Mouse (Mus musculus) embryonic facial prominence, embryonic 13.5 days (tissue): ENCODE measurements around the gene Nipal4. TPM values are rescaled to one million over a fixed set of nuclear protein-coding genes. Genes with fewer than 3 reads are reported as not detected.

ENCODE experiments used
- ATAC-seq: fragments of 200-750 bp; cut with Nextera tagmentation; 2 replicates; pipeline ENCODE4 v1.8.0; 2017; ENCODE audit warnings: low read depth; ENCODE audit not compliant: insufficient number of reproducible peaks, insufficient read depth, low FRiP score, low TSS enrichment
- H3K27ac ChIP-seq: fragments of 300-500 bp; sonication (generic); 2 replicates; pipeline ENCODE4 v1.5.1; 2015; ENCODE audit warnings: moderate library complexity, mild to moderate bottlenecking, inconsistent platforms
- H3K27me3 ChIP-seq: fragments of 300-500 bp; sonication (generic); 2 replicates; pipeline ENCODE4 v1.6.1; 2015; ENCODE audit warnings: mild to moderate bottlenecking, inconsistent platforms
- H3K36me3 ChIP-seq: fragments of 300-500 bp; sonication (generic); 2 replicates; pipeline ENCODE4 v1.6.1; 2015; ENCODE audit warnings: mild to moderate bottlenecking, inconsistent platforms
- H3K4me1 ChIP-seq: fragments of 300-500 bp; sonication (generic); 2 replicates; pipeline ENCODE4 v1.6.1; 2015; ENCODE audit warnings: inconsistent platforms
- H3K4me2 ChIP-seq: fragments of 300-500 bp; sonication (generic); 2 replicates; pipeline ENCODE4 v1.6.1; 2015; ENCODE audit warnings: moderate library complexity, mild to moderate bottlenecking, inconsistent platforms
- H3K4me3 ChIP-seq: fragments of 300-500 bp; sonication (generic); 2 replicates; pipeline ENCODE4 v1.5.1; 2015; ENCODE audit warnings: mild to moderate bottlenecking, inconsistent platforms
- H3K9ac ChIP-seq: fragments of 300-500 bp; sonication (generic); 2 replicates; pipeline ENCODE4 v1.6.1; 2015; ENCODE audit warnings: mild to moderate bottlenecking, inconsistent platforms
- H3K9me3 ChIP-seq: fragments of 300-500 bp; sonication (generic); 2 replicates; pipeline ENCODE4 v1.6.1; 2016; ENCODE audit warnings: inconsistent platforms
- WGBS: fragments of 180-500 bp; shearing (Covaris S2); methylation state at CpG from one replicate; pipeline ENCODE4 v1.1.7; 2015; ENCODE audit warnings: mixed read lengths; 5-methylcytosine and 5-hydroxymethylcytosine counted together
- polyA plus RNA-seq: library from polyadenylated mRNA; unstranded; fragments of >200 nt; fragmentation: Nextera tagmentation; extraction: Ambion mirVana; gene quantifications from 2 replicates; pipeline ENCODE4 v1.2.1, GENCODE M21; 2015

Nipal4 gene
- polyA plus RNA-seq, result 1.4 and 2.0 TPM in 2 replicates

DNA sequence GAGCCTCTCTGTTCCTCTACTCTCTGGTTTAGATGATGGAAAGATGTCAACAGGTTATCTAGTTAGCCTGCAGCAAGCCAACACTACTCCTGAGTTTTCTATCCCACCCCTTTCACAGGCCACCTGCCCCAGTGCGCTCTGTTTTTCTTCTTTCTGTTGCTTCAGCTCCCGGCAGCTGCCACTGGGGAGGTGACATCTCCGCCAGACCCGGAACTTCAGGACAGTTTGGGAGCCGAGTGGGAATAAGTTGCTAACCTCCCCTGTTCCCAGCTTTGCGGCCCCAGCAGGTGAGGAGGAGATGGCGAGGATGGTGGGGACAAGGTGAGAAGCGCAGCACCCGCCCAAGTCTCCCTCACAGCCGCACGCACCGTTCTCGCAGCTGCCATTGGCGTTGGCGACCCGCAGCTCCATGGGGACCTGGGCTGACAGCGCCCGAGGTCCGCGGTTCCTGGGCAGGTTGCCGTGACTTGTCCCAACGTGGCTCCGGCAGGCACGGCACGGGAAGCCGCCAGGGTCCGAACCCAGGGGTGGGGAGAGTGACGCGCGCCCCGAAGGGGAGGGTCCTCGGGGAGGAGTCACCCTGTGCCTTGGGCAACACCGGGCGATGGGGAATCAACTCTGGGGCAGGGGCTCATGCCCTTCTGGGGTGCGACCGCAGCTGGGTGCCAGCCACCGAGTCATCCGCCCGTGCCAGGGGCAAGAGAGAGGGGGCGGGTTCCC lies at the start of gene Nipal4:
Gene Nipal4 (minus strand): TSS at position 643 of the 720 bp plus-strand sequence.
- peak within 1 kb of the TSS; percentile 99 for H3K4me2 ChIP-seq
- H3K36me3 ChIP-seq, result no peaks in the 10 kb centered on the region
- H3K9me3 ChIP-seq, result no peaks in the 10 kb centered on the region
- H3K27ac ChIP-seq, result no peak within 1 kb of the TSS
- peaks cover 9% of the 10 kb centered on the region; the same call in 1 of the 2 replicates for H3K4me1 ChIP-seq
- ATAC-seq, result no peak; the same call in 1 of the 2 replicates
- H3K9ac ChIP-seq, result peak within 1 kb of the TSS; percentile 71
- peaks cover 22% of the 10 kb centered on the region for H3K27me3 ChIP-seq
- WGBS, result 1% methylated on average over 40 of the region's 40 CpGs
- peak within 1 kb of the TSS; percentile 59 for H3K4me3 ChIP-seq

DNA sequence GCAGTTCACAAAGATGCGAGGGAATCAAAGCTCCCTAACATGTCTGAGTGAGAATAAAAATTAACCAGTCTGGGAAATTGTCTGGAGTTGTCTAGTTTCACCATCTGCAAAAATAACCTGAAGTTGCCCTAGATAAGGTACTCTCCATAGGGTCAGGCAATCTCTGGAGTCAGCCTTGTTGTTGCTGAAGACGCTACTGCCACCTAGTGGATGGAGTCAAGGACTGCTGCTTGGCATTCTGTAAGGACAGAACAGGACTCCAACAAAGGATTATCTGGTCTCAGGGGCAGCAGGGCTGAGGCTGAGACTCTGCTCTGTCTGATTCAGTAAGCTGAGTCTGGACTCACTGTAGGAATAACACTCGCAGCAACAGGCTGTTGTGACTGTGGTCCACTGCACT lies 49.0 kb upstream of the Nipal4 start:
- Histone ChIP-seq H3K36me3 (no peaks in the 10 kb centered on the region), H3K27me3 (no peaks in the 10 kb centered on the region), H3K9me3 (no peaks in the 10 kb centered on the region), H3K4me1 (peaks cover 29% of the 10 kb centered on the region), H3K4me2 (no peak overlapping the region), H3K4me3 (no peak overlapping the region), H3K9ac (no peak overlapping the region), H3K27ac (no peak overlapping the region)
- WGBS, result 18% methylated on average over 3 of the region's 3 CpGs
- no peak for ATAC-seq

DNA sequence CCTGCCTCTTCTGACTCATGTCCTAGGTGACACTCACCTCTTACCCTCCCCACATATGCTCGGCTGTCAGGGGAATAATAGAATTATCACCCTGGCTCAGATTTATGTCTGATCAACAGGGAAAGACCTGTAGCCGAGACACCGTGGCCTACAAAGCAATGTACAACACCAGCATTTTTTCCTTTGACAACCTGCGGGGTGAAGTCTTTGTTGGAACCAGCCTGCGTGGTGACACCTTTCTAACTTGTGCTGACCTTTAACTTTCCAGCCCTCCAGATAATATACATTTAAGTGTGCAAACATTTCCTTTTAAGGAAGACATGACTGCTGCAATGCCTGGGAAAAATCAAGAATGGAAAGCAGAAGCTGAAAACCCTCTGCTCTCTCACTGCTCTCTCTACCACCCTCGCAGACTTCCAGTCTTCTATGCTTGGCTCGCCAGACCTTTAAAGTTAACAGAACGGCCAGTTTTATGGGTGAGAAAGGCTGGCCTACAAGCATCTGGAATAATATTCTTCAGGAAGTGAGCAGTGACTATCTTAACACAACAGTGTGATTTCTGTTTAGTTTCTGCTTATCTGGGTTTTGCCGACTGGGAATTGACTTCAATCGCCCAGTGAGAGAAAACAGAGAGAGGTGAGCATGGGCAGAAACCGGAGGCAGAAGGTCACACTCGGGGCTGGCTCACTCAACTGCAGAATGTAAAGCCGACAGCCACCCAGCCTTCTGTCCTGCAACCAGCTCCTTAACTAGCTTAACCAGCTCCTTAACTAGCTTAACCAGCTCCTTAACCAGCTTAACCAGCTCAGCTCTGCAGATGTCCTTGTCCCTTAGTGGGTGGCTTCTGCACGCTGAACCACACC lies 48.3 kb upstream of the Nipal4 start:
- H3K4me2 ChIP-seq, result no peak overlapping the region
- no peak for ATAC-seq
- no peaks in the 10 kb centered on the region for H3K36me3 ChIP-seq
- H3K4me1 ChIP-seq, result peaks cover 29% of the 10 kb centered on the region
- no peaks in the 10 kb centered on the region for H3K9me3 ChIP-seq
- no peak overlapping the region for H3K4me3 ChIP-seq
- H3K27me3 ChIP-seq, result no peaks in the 10 kb centered on the region
- peak overlapping the region; percentile 51; the same call in 1 of the 2 replicates for H3K9ac ChIP-seq
- WGBS, result 55% methylated on average over 14 of the region's 14 CpGs
- peak overlapping the region; percentile 90 for H3K27ac ChIP-seq

DNA sequence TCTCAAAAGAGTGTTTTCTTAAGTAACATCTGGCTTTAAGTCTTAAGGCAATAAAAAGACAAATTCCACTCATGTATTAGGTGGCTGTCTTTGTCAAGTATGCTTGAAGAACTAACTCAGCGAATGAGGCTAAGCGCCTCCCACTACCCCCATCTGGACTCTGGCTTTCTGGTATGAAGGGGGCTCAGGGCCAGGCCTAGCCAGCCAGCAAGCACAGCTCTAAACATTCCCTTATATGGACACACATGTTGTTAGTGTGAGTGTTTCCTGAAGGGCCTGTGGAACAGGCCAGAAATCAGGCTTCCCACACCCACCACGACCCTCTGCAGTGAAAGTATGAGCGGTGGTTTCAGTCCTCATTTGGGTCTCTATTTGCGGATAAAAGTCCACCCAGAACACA lies 47.5 kb upstream of the Nipal4 start:
- H3K4me2 ChIP-seq, result no peak overlapping the region
- H3K9ac ChIP-seq, result peak overlapping the region; percentile 51; the same call in 1 of the 2 replicates
- no peaks in the 10 kb centered on the region for H3K27me3 ChIP-seq
- WGBS, result 38% methylated on average over 5 of the region's 5 CpGs
- peak overlapping the region; percentile 90 for H3K27ac ChIP-seq
- H3K4me1 ChIP-seq, result peaks cover 29% of the 10 kb centered on the region
- no peaks in the 10 kb centered on the region for H3K36me3 ChIP-seq
- H3K4me3 ChIP-seq, result no peak overlapping the region
- H3K9me3 ChIP-seq, result no peaks in the 10 kb centered on the region
- 0 out of 2 replicates have a peak, but pooled peaks have one; percentile 50 for ATAC-seq

DNA sequence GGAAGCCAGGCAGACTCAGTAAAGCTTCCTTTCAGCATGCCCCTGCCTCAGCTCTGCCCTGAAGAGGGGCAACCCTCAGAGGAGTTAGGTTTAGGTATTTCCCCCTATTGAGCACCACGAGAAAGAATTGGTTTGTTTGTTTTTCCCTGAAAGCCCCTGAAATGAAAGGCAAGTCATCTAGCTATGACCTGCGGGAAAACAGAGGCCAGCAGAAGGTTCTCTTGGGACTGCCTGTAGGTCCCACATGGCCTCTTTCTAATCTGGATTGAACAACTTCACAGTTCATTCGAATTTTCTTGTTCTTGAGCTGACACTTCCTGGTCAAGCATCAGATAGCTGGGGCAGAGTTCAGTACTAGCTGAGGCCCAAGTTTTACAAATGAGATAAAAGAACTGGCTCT lies 45.5 kb upstream of the Nipal4 start:
- ATAC-seq, result no peak
- Histone ChIP-seq H3K4me2 (no peak overlapping the region), H3K9me3 (no peaks in the 10 kb centered on the region), H3K27me3 (no peaks in the 10 kb centered on the region), H3K9ac (no peak overlapping the region), H3K27ac (no peak overlapping the region), H3K36me3 (no peaks in the 10 kb centered on the region), H3K4me3 (no peak overlapping the region), H3K4me1 (peaks cover 29% of the 10 kb centered on the region)
- WGBS, result 29% methylated on average over 3 of the region's 3 CpGs

DNA sequence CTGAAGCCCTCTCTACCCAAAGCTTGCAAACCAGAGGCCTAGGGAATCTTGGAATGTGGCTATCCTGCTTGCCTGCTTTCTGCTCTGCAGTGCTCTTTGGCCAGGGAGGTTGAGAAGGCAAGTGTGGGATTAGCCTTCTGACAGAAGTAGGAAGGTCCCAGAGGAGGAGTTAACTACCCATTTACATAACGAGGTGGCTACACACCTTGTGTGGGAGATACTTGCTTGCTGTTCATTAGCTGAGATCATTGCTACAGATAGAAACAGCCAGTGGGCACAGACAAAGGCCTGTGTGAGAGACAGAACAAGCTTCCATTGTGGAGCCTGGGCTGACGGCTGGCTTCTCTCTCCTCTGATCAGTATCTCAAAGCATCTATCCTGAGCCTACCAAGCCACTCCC lies 43.6 kb upstream of the Nipal4 start:
- Histone ChIP-seq H3K4me1 (peaks cover 28% of the 10 kb centered on the region), H3K9ac (no peak overlapping the region), H3K4me2 (no peak overlapping the region), H3K36me3 (no peaks in the 10 kb centered on the region), H3K9me3 (no peaks in the 10 kb centered on the region), H3K27ac (no peak overlapping the region), H3K4me3 (no peak overlapping the region), H3K27me3 (no peaks in the 10 kb centered on the region)
- WGBS, result 47% methylated on average over 2 of the region's 2 CpGs
- no peak for ATAC-seq

DNA sequence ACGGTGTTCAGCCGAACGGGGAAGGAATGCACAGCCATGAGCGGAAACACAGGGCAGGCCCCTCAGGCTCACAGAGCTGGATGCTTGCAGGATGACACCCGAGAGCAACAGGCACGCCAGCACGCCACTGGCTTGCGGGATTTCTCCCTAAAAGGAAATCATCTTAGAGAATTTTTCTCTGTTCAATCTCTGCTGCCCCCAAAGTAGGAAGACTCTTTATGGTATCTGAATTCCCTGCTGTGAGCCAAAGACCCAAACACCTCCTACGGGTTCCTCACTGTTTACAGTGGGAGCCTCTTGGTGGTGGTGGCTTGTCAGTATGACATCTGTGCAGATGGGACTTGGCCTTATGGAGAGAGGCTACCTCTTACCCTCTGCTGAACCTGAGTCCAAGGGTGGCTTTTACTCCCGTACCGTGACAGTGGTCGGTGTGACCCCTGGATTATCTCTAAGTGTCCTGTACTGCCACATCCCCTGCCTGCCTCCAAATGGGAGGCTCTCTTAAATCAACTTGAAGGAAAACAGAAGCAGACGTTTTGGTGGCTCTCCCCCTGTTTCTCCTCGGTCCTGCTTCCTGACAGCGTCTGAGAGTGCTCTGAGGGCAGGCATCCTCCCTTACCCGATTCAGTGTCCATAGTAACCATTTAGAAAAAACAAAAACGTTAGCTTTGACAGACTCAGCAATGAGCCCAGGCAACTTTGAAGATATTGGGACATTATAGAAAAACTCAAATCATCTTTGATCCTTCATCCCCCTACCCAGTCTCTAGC lies 39.5 kb upstream of the Nipal4 start:
- ATAC-seq, result no peak
- Histone ChIP-seq H3K4me1 (peaks cover 21% of the 10 kb centered on the region), H3K4me3 (no peak overlapping the region), H3K4me2 (no peak overlapping the region), H3K27me3 (no peaks in the 10 kb centered on the region), H3K27ac (no peak overlapping the region), H3K36me3 (no peaks in the 10 kb centered on the region), H3K9ac (no peak overlapping the region), H3K9me3 (no peaks in the 10 kb centered on the region)
- 52% methylated on average over 17 of the region's 17 CpGs for WGBS

DNA sequence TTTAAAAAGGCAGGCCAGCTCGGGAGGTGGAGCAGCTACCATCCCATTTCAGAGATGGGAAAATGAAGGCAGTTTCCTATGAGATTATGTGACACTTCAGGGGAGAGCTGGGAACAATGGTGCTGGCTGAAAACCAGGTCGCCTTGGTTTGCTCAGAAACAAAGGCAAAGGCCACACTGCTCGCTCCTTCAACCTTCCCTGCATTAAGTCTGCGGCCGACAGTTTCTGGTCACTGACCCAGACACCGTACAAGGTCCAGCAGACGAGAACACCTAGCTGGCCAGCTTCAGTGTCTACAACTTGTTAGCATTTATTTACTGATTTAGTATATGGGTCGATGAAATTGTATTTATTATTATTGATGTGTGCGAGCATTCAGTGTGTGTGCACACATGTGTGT lies 38.5 kb upstream of the Nipal4 start:
- no peaks in the 10 kb centered on the region for H3K36me3 ChIP-seq
- H3K4me2 ChIP-seq, result no peak overlapping the region
- peaks cover 21% of the 10 kb centered on the region for H3K4me1 ChIP-seq
- no peaks in the 10 kb centered on the region for H3K9me3 ChIP-seq
- no peak for ATAC-seq
- H3K4me3 ChIP-seq, result no peak overlapping the region
- no peaks in the 10 kb centered on the region for H3K27me3 ChIP-seq
- no peak overlapping the region for H3K27ac ChIP-seq
- H3K9ac ChIP-seq, result no peak overlapping the region
- 88% methylated on average over 9 of the region's 9 CpGs for WGBS

DNA sequence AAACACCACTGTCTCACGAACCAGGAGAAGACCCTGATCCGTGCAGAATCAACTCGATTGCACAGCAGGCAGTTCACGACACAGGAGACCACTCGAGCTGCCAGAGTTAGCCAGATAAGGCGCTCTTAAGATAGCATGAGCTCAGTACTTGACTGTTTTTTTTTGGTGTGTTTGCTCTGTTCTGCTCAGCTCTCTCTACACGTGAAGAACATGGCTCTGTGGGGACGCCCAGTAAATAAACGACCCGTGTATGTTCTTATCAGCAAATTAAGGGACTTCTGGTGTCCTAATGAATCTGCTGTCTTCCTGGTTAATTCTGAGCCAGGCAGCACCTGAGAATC lies 36.2 kb upstream of the Nipal4 start:
- Histone ChIP-seq H3K9ac (no peak overlapping the region), H3K27me3 (no peaks in the 10 kb centered on the region; the same call in 1 of the 2 replicates), H3K4me1 (peaks cover 21% of the 10 kb centered on the region), H3K4me2 (no peak overlapping the region), H3K27ac (no peak overlapping the region), H3K9me3 (no peaks in the 10 kb centered on the region), H3K36me3 (peaks cover 8% of the 10 kb centered on the region), H3K4me3 (no peak overlapping the region)
- no peak for ATAC-seq
- WGBS, result 66% methylated on average over 10 of the region's 10 CpGs

DNA sequence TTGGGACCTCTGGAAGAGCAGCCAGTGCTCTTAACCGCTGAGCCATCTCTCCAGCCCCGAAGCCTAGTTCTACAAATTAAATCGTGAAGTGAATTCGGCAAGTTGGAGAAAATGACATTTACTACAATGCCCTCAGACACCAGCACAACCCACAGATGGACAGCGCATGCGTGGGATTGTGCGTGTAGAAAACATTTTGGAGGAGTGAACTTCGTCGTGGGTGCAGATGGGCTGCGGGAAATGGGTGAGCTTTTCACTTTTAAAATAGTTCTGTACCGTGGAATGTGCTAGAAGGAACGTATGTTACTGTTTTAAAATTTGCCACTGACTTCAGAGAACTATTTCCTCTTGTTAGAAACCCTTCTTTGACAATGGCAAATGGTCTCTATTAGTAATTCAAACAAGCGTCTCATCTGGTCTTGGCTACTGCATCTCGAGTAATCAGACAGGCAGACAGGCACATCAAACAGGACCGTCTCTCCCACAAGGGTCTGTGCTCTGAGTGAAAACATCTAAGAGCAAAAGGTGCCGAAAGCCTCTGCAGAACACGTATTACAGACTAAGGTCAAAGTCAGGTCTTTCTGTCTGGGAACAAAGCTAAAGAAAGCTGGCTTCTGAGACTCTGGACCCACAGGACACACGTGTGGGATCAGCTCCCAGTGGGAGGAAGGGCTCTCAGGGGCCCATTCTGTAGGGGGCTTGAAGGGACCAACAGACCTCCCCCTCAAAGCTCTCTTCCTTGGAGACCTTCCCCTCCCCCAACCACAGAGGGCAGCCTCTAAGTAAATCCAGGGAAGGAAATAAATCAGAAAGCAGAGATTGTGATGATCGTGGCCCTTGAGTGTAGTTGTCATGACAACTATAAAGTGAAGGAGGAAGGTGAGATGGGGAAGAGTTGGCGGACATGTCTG lies 35.6 kb upstream of the Nipal4 start:
- H3K27me3 ChIP-seq, result no peaks in the 10 kb centered on the region; the same call in 1 of the 2 replicates
- H3K9me3 ChIP-seq, result no peaks in the 10 kb centered on the region
- H3K27ac ChIP-seq, result no peak overlapping the region
- no peak overlapping the region for H3K9ac ChIP-seq
- H3K4me3 ChIP-seq, result no peak overlapping the region
- peaks cover 21% of the 10 kb centered on the region for H3K4me1 ChIP-seq
- 37% methylated on average over 20 of the region's 20 CpGs for whole genome bisulfite sequencing
- ATAC-seq, result no peak
- H3K4me2 ChIP-seq, result no peak overlapping the region
- peaks cover 8% of the 10 kb centered on the region for H3K36me3 ChIP-seq
